Mouse (Mus musculus): Measurements from ENCODE around the gene Gm20715.
"Not testable (repeated sequence)": the region's sequence is repeated elsewhere in the genome, so short reads cannot be mapped to it uniquely, and the experiment has no call there.

Gene Gm20715

DNA sequence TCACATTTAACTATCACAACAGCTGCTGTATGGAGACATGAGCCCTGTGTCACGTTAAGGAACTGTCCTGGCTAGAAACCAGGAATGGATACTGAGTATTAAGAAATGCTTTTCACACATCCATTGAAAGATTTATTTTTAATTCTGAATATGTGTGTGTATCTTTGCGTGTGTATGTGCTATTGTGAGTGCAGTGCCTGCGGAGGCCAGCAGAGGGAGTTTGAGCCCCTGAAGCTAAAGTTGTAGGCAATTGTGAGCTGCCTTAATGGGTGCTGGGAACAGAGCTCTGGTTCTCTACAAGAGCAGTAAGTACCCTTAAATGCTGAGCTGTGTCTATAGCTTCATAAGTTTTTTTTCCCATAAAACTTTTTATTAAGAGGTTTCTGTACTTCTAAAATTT, 19.3 kb downstream of the Gm20715 start:
- DNase-seq (ENCODE audit: low spot score in 2 of 2): no peak

DNA sequence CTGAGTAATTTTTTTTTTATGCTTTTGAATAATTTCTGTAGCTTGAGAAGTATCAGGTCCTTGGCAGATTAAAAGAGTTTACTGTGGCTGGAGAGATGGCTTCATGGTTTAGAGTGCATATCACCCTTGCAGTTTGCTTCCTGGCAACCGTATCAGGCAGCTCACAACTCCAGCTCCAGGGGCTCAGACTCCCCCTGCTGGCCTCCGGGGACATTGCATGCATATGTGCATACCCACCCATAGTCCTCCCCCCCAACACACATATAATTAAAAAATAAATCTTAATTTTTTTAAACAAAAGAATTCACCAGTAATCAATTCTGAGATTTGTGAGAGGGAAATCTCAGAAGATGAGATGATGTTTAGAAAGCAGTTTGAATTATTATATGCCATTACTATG, 20.3 kb downstream of the Gm20715 start:
- peak in 1 of 2 experiments; percentile 24 for DNase-seq (ENCODE audit: low spot score in 2 of 2)

DNA sequence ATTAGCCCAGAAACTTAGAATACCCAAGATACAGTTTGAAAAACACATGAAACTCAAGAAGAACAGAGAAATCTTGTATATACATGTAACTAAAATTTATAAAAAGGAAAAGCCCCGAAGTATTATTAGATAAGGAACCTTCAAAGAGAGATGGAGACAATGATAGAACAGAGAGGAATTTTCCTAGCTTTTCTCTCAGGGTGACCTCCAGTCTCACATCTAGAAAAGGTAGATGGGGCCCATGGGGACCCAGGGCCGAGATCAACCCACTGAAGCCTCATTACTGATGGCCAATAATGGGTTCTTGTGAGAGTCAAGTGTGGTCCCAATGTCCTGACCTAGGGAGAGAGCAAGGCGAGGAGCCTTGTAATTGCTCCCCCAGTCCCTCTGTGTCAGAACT, 28.3 kb downstream of the Gm20715 start, which contains the start of gene Olfr1344:
Gene Olfr1344, plus strand, starts transcription at position 301 of the 400 bp plus-strand sequence.
- DNase-seq (ENCODE audit: low spot score in 2 of 2): no peak

DNA sequence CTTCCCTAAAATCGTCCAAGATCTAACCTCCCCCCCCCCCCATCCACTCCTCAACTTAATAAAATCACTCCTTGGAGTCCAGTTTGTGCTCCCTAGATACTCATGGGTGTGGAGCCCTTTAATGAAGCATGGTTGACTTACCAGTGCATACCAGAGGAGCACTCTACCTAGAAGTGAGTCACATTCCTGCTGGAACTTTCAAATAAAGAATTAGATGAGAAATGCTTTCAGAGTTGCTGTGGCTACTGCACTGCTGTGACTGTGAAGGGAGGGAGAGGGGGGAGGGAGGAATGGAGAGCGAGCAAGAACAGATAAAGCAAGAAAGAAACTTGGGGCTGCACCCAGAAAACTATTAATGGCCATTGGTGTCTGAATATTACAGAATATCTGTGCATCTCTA, 31.1 kb downstream of the Gm20715 start:
- DNase-seq (ENCODE audit: low spot score in 2 of 2): no peak

DNA sequence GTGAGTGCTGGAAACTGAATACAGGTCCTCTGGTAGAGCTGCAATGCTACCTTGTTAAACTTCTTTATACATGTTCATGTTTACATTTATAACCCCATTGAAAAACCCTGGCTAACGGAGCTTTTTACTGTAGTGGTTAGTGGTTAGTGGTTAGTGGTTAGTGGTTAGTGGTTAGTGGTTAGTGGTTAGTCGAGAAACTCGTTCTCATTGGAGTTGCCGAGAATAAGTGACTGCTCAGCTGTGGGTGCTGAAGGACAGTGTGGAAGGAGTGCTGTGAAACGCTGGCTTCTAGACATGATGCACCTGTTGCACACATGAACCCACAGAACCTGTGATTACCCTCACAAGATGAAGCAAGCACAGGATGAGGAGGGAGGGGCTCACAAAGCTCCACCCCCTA, 37.7 kb downstream of the Gm20715 start:
- DNase-seq (ENCODE audit: low spot score in 2 of 2): no peak

DNA sequence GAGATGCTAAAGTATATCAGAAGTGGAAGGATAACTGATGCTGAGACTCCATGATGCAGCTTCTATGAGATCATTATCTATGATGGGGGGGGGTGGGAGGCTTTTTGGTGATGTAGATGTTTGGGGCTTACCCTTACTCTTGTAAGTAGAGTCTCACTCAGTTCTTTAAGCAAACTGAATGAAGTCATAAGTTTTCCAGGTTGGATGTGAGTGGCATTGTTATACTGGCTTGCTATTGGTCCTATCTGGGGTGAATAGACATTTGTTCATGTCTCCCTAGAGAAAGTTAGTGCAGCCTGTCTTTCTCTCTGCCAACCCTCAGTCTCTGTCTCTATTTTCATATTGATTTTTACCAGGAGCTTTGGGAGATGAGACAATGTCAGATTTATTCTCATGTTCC, 45.8 kb downstream of the Gm20715 start, which contains the start of gene Olfr1336:
Gene Olfr1336, plus strand, starts transcription at position 301 of the 400 bp plus-strand sequence.
- DNase-seq (ENCODE audit: low spot score in 2 of 2): no peak

DNA sequence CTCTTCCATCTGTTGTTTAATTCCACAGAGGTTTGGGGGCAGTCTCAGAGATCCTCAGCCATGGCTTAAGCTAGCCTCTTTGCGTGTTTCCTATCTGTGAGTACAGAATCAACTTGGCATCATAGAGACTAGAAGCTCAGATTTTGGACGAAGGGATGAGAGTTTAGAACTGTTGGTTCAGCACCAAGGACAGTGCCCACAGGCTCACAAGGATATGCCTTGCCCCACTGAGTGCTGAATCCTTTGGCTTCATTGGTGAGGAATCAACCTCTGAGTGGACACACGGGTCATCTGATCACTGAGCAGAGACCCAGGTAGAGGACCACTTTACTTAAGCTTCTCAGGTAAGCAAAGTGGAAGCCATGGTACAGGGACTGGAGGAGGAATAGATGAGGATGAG, 46.3 kb downstream of the Gm20715 start:
- DNase-seq (ENCODE audit: low spot score in 2 of 2): no peak

DNA sequence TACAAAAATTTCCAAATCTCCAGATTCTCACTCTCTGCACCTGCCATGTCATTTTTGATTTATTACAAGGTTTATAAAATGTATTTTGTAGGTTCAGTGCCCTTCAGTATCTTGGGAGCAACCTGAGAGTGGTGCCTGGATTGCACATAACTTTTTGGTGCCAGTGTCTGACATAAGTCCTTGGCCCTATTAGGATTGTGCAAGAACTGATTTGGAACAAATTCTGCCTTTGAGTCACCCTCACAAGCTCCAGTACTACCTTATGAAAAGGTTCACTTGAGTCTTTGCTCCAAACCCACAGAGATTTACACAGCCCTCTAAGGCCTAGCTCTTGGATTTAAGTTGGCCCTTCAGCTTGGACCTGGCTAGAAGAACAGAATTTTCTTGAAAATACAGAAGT, 56.9 kb downstream of the Gm20715 start, which contains the start of gene Olfr1346:
Gene Olfr1346, plus strand, starts transcription at position 151 of the 400 bp plus-strand sequence.
- no peak for DNase-seq (ENCODE audit: low spot score in 2 of 2)

DNA sequence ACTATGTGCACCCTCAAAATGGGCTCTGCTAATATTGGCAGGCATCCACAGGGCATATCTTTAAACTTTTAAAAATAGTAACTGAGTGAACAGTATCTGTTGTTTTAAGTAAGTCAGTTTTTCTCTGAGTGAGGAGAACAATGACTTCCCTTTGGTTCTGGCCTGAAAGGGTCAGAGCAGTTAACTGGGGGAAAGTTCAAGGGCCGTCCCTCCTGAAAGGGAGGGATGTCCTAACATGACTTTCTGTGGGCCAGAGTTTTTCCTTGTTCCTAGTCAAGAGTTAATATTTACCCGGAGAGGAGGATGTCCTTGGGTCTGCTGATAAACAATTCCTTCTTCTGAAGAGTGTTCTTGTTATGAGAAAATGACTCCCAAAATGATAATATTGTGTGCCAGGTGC, 67.6 kb downstream of the Gm20715 start:
- DNase-seq (ENCODE audit: low spot score in 2 of 2): not testable (repeated sequence)

DNA sequence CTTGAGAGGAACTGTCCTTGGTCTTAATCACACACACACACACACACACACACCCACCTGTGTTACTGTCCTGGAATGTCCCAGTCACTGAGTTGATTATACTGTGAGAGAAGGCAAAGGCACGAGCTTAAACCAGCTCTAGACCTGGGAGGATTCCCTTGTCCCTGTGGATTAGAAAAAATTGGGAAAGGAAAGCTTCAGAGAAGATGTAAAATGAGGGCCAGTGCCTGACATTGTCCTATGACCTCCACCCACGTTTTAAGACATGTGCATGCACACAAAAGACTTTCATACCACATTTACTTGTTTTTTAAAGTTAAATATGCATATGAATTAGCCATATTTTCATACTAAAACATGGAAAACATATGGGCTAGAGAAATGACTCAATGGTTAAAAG, 76.8 kb downstream of the Gm20715 start, which contains the start of gene Olfr5:
Gene Olfr5, minus strand, starts transcription at position 101 of the 400 bp plus-strand sequence.
- DNase-seq (ENCODE audit: low spot score in 2 of 2): no peak
